Mouse (Mus musculus) embryonic facial prominence, embryonic 13.5 days (tissue): ENCODE results near the gene Abca17. TPM values are rescaled to one million over a fixed set of nuclear protein-coding genes. Genes with fewer than 3 reads are reported as not detected.

Experiments
- ATAC-seq: fragments of 200-750 bp; cut with Nextera tagmentation; 2 replicates; pipeline ENCODE4 v1.8.0; 2017; ENCODE audit warnings: low read depth; ENCODE audit not compliant: insufficient number of reproducible peaks, insufficient read depth, low FRiP score, low TSS enrichment
- H3K27ac ChIP-seq: fragments of 300-500 bp; sonication (generic); 2 replicates; pipeline ENCODE4 v1.5.1; 2015; ENCODE audit warnings: moderate library complexity, mild to moderate bottlenecking, inconsistent platforms
- H3K27me3 ChIP-seq: fragments of 300-500 bp; sonication (generic); 2 replicates; pipeline ENCODE4 v1.6.1; 2015; ENCODE audit warnings: mild to moderate bottlenecking, inconsistent platforms
- H3K36me3 ChIP-seq: fragments of 300-500 bp; sonication (generic); 2 replicates; pipeline ENCODE4 v1.6.1; 2015; ENCODE audit warnings: mild to moderate bottlenecking, inconsistent platforms
- H3K4me1 ChIP-seq: fragments of 300-500 bp; sonication (generic); 2 replicates; pipeline ENCODE4 v1.6.1; 2015; ENCODE audit warnings: inconsistent platforms
- H3K4me2 ChIP-seq: fragments of 300-500 bp; sonication (generic); 2 replicates; pipeline ENCODE4 v1.6.1; 2015; ENCODE audit warnings: moderate library complexity, mild to moderate bottlenecking, inconsistent platforms
- H3K4me3 ChIP-seq: fragments of 300-500 bp; sonication (generic); 2 replicates; pipeline ENCODE4 v1.5.1; 2015; ENCODE audit warnings: mild to moderate bottlenecking, inconsistent platforms
- H3K9ac ChIP-seq: fragments of 300-500 bp; sonication (generic); 2 replicates; pipeline ENCODE4 v1.6.1; 2015; ENCODE audit warnings: mild to moderate bottlenecking, inconsistent platforms
- H3K9me3 ChIP-seq: fragments of 300-500 bp; sonication (generic); 2 replicates; pipeline ENCODE4 v1.6.1; 2016; ENCODE audit warnings: inconsistent platforms
- WGBS: fragments of 180-500 bp; shearing (Covaris S2); methylation state at CpG from one replicate; pipeline ENCODE4 v1.1.7; 2015; ENCODE audit warnings: mixed read lengths; 5-methylcytosine and 5-hydroxymethylcytosine counted together
- polyA plus RNA-seq: library from polyadenylated mRNA; unstranded; fragments of >200 nt; fragmentation: Nextera tagmentation; extraction: Ambion mirVana; gene quantifications from 2 replicates; pipeline ENCODE4 v1.2.1, GENCODE M21; 2015

The Abca17 gene
- polyA plus RNA-seq, 1 experiment from 2014 or later, result not detected

DNA sequence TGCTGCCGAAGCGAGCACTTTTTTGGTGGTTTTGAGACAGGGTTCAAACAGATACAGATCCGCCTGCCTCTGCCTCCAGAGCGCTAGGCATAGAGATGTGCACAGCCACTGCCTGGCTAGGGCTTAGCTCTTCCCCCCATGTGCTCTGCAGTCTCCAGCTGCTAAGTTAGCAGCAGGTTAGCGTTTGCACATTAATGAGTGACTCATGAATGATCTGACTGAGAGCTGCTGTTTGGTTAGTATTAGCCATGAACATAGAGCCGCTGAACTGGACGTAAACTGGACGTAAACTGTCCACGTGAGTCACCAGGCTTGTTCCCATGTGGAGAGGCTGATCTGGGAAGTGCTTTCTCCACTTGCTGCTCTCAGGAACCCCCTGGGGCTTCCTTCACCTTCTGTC is 11.7 kb upstream of the Abca17 start:
- H3K27me3 ChIP-seq, result no peaks in the 10 kb centered on the region
- H3K4me2 ChIP-seq, result no peak overlapping the region
- H3K36me3 ChIP-seq, result no peaks in the 10 kb centered on the region
- no peaks in the 10 kb centered on the region for H3K9me3 ChIP-seq
- H3K4me3 ChIP-seq, result no peak overlapping the region
- no peak overlapping the region for H3K9ac ChIP-seq
- 79% methylated on average over 9 of the region's 9 CpGs for WGBS
- H3K4me1 ChIP-seq, result no peaks in the 10 kb centered on the region
- H3K27ac ChIP-seq, result no peak overlapping the region
- ATAC-seq, result no peak

GRCm38 (mm10) chr17:24361291-24361690 is 10.4 kb upstream of the Abca17 start:
- Histone ChIP-seq H3K4me2 (no peak overlapping the region), H3K4me1 (no peaks in the 10 kb centered on the region), H3K9me3 (no peaks in the 10 kb centered on the region), H3K36me3 (no peaks in the 10 kb centered on the region), H3K9ac (no peak overlapping the region), H3K4me3 (no peak overlapping the region), H3K27me3 (no peaks in the 10 kb centered on the region), H3K27ac (no peak overlapping the region)
- WGBS, result 86% methylated on average over 5 of the region's 5 CpGs
- ATAC-seq, result no peak

DNA sequence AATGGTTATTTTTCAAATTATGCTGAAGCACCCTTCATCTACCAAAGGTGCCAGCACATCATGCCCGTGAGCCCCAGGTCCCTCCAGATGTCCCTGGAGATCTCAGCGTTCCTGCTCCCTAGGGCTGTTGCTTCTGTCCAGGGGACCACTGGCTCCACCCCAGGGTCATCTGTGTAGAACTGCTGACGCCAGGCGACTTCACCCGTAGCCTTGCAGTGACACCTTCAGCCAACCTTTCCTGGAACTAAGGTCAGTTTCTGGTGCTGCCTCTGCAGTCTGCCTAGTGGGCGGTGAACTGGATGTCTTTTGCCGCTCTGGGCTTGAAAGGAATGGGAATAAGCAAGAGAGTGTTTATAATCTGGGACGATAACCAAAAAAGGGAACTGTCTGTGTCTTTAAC is 10.0 kb upstream of the Abca17 start:
- no peak overlapping the region for H3K4me3 ChIP-seq
- H3K9ac ChIP-seq, result no peak overlapping the region
- no peaks in the 10 kb centered on the region for H3K9me3 ChIP-seq
- no peaks in the 10 kb centered on the region for H3K4me1 ChIP-seq
- no peak overlapping the region for H3K27ac ChIP-seq
- no peak for ATAC-seq
- 79% methylated on average over 8 of the region's 8 CpGs for WGBS
- H3K4me2 ChIP-seq, result no peak overlapping the region
- no peaks in the 10 kb centered on the region for H3K27me3 ChIP-seq
- H3K36me3 ChIP-seq, result no peaks in the 10 kb centered on the region

GRCm38 (mm10) chr17:24359903-24360302 is 9.0 kb upstream of the Abca17 start:
- Histone ChIP-seq H3K27me3 (no peaks in the 10 kb centered on the region), H3K4me3 (no peak overlapping the region), H3K27ac (no peak overlapping the region), H3K9ac (no peak overlapping the region), H3K9me3 (no peaks in the 10 kb centered on the region), H3K36me3 (no peaks in the 10 kb centered on the region), H3K4me1 (no peaks in the 10 kb centered on the region), H3K4me2 (no peak overlapping the region)
- no peak for ATAC-seq
- 75% methylated on average over 2 of the region's 2 CpGs for WGBS

GRCm38 (mm10) chr17:24359006-24359405 is 8.1 kb upstream of the Abca17 start:
- Histone ChIP-seq H3K36me3 (no peaks in the 10 kb centered on the region), H3K9me3 (no peaks in the 10 kb centered on the region), H3K4me1 (no peaks in the 10 kb centered on the region), H3K4me2 (no peak overlapping the region), H3K9ac (no peak overlapping the region), H3K27me3 (peaks cover 3% of the 10 kb centered on the region; the same call in 1 of the 2 replicates), H3K4me3 (no peak overlapping the region), H3K27ac (no peak overlapping the region)
- no peak for ATAC-seq
- 88% methylated on average over 8 of the region's 8 CpGs for WGBS

DNA sequence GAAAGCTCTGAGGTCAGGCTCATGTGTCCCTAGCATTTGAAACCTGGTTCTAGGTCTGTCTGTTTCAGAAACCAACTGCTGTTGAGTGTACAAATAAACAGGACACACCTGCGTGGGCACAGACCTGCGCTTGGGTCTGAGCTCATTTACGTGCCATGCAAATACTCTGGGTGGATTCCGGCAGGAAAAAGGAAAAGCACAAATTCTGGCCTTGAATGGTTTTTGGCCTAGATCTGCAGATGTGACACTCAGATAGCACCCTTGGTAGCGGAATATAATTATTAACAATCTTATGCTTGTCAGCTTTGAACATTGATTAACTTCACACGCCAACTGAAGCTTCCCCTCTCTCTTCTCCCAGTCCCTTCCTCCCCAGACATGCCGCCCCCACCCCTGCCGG is 4.4 kb upstream of the Abca17 start:
- peaks cover 34% of the 10 kb centered on the region for H3K27me3 ChIP-seq
- no peak overlapping the region for H3K9ac ChIP-seq
- whole genome bisulfite sequencing, result 86% methylated on average over 8 of the region's 8 CpGs
- ATAC-seq, result no peak
- no peak overlapping the region for H3K4me3 ChIP-seq
- H3K9me3 ChIP-seq, result no peaks in the 10 kb centered on the region
- H3K27ac ChIP-seq, result no peak overlapping the region
- no peak overlapping the region for H3K4me2 ChIP-seq
- peaks cover 21% of the 10 kb centered on the region for H3K4me1 ChIP-seq
- H3K36me3 ChIP-seq, result no peaks in the 10 kb centered on the region

- no peak overlapping the region for H3K4me3 ChIP-seq
- H3K4me2 ChIP-seq, result no peak overlapping the region
- H3K36me3 ChIP-seq, result no peaks in the 10 kb centered on the region
- no peak overlapping the region for H3K27ac ChIP-seq
- no peak overlapping the region for H3K9ac ChIP-seq
- WGBS, result 81% methylated on average over 3 of the region's 3 CpGs
- peaks cover 40% of the 10 kb centered on the region for H3K27me3 ChIP-seq
- no peak for ATAC-seq
- H3K4me1 ChIP-seq, result peaks cover 21% of the 10 kb centered on the region
- H3K9me3 ChIP-seq, result no peaks in the 10 kb centered on the region
Measured at GRCm38 (mm10) chr17:24353960-24354359, 3.1 kb upstream of the Abca17 start.

DNA sequence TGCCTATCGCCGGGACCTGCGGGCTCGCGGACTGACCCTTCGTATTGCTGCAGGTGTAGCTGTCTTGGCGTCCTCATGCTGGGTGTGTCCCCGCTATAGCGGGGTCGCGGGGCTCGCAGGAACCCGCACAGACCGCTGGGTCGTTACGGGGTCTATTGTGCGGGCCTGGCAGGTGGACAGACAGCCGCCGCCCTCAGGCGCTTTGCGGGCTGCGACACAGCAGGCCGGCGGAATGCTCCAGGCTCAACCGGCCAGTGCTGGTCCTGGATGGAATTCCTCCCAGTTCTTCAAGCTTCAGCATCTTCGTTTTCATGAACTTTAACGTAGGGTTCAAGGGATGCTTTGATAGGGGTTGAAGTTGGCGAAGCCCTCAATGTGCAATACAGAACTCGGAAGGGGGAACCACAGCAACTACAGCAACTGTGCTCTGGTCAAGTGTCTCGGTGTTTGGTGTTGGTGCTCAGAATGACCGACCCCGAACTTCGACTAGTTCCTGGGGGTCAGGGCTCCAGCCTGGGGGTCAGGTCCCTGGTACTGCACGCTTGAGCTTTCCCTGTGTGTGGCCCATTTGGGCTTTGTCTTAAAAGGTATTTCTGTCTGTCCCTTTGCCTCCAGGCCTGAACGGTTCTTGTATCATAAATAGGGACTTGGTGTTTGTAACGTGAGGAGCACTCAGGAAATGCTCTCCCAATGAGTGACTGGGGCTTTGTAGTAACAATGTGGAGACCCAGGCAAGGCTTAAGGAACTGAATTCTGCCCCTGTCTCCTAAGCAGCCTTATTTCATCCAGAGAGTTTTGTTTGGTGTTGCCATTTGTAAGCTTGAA is 1.7 kb upstream of the Abca17 start:
- Histone ChIP-seq H3K4me2 (peak overlapping the region; percentile 99), H3K9me3 (no peaks in the 10 kb centered on the region), H3K9ac (peak overlapping the region; percentile 78), H3K36me3 (no peaks in the 10 kb centered on the region), H3K27ac (no peak overlapping the region), H3K4me3 (peak overlapping the region; percentile 74), H3K4me1 (peaks cover 21% of the 10 kb centered on the region), H3K27me3 (peaks cover 40% of the 10 kb centered on the region)
- peak; percentile 44; the same call in 1 of the 2 replicates for ATAC-seq
- WGBS, result 1% methylated on average over 36 of the region's 36 CpGs

DNA sequence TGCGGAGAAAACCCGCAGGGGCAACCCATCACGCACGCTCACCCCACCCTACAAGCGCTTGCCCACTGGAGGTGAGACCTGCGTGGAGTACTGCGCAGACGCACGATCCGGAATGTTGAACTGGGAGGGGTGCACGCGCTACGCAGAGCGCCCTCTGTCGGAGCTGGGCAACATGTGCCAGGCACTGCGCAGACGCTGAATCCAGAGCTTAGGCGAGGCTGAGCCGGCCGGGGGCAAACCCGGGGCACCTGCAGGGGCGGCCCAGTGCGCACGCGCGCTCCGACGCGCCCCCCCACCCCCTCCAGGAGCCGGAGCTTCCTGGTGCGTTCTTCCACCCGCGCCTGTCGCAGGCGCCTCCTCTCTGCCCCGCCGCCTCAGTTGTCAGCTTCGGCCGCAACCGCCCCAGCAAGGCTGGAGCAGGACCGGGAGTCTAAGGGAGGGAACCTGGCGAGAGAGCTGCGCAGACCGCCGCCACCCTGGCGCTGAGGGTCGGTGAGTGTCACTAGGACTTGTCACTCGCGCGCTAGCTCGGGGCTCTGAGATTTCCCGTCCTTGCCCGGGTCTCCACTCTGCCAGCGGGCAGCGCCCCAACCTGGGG is 991 bp upstream of the Abca17 start, which contains the start of gene Abca3:
TSS of gene Abca3 (plus strand) at position 191 of the 598 bp plus-strand sequence.
- ATAC-seq, result peak; percentile 88
- peak within 1 kb of the TSS; percentile 74 for H3K4me3 ChIP-seq
- H3K27ac ChIP-seq, result no peak within 1 kb of the TSS
- H3K27me3 ChIP-seq, result peaks cover 40% of the 10 kb centered on the region
- under 1% methylated on average over 46 of the region's 55 CpGs for WGBS
- no peaks in the 10 kb centered on the region for H3K9me3 ChIP-seq
- peaks cover 21% of the 10 kb centered on the region for H3K4me1 ChIP-seq
- H3K9ac ChIP-seq, result peak within 1 kb of the TSS; percentile 78
- H3K4me2 ChIP-seq, result peak within 1 kb of the TSS; percentile 99
- no peaks in the 10 kb centered on the region for H3K36me3 ChIP-seq

DNA sequence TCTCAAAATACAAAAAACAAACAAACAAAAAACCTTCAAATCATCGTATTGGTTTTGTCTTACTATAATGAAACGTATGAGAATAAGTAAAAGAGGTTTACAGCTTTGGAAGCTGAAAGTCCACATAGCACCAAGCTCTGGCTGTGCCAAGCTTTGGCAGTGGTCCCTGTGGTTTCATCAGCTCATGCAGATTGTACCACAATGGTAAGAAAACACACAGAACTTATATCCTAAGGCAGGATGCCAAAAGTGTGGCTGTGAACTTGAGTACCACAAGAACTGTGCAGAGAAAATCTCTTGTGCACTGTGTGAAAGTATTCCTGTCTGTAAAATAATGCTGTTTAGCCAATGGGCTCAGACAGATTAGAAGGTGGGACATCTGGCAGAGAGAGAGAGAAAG is 1.7 kb downstream of the Abca17 start:
- peaks cover 21% of the 10 kb centered on the region for H3K4me1 ChIP-seq
- H3K36me3 ChIP-seq, result no peaks in the 10 kb centered on the region
- peaks cover 39% of the 10 kb centered on the region for H3K27me3 ChIP-seq
- H3K4me3 ChIP-seq, result no peak overlapping the region
- H3K9me3 ChIP-seq, result no peaks in the 10 kb centered on the region
- no peak overlapping the region for H3K27ac ChIP-seq
- H3K9ac ChIP-seq, result no peak overlapping the region
- ATAC-seq, result no peak
- WGBS, result 67% methylated on average over 2 of the region's 2 CpGs
- H3K4me2 ChIP-seq, result no peak overlapping the region

DNA sequence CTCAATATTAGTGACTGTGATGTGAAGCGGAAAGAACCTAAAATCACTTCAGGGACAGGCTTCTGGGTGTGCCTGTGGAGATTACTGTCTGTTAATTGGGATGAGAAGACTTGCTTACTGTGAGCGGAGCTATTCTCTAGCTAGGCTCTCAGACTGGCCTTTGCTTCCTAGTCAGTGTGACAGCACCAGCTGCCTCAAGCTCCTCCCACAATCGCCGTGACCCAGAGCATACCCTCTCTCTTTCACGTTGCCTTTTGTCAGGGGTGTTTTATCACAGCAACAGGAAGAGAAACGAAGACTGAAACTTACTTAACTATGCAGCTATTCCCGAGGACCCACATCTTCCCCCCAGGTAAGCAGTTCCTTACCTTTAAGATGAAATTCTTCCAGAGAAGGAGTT is 4.0 kb downstream of the Abca17 start:
- ATAC-seq, result no peak

DNA sequence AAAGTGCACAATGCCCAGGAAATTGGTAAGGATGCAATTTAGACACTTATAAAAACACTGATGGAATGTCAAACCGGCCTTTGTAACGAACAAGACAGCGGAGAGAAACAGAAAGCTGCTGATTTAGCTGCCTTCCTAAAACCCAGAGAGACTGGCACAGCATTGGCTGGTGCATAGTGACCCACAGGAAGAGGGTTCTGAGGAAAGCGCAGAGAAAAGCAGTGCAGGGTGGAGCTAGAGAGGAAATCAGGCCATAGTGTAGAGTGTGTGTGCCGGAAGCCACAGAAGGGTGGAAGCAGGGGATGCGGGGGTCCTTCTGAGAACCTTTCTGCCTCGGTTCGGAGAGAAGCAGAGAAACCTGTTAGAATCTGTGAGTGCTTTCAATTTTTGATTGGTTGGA is 6.2 kb downstream of the Abca17 start:
- Histone ChIP-seq H3K36me3 (no peaks in the 10 kb centered on the region), H3K4me1 (no peaks in the 10 kb centered on the region), H3K27ac (no peak overlapping the region), H3K4me2 (no peak overlapping the region), H3K27me3 (0 out of 2 replicates have a peak, but pooled peaks cover under 1% of the 10 kb centered on the region), H3K9ac (no peak overlapping the region), H3K4me3 (no peak overlapping the region), H3K9me3 (no peaks in the 10 kb centered on the region)
- ATAC-seq, result no peak
- WGBS, result 85% methylated on average over 8 of the region's 8 CpGs

More for the DNA sequence above, 4.0 kb downstream of the Abca17 start:
- H3K27ac ChIP-seq, result no peak overlapping the region
- H3K4me3 ChIP-seq, result no peak overlapping the region
- H3K4me1 ChIP-seq, result peaks cover 9% of the 10 kb centered on the region
- peaks cover 22% of the 10 kb centered on the region for H3K27me3 ChIP-seq
- H3K9ac ChIP-seq, result no peak overlapping the region
- WGBS, result 50% methylated on average over 7 of the region's 7 CpGs
- no peaks in the 10 kb centered on the region for H3K36me3 ChIP-seq
- H3K4me2 ChIP-seq, result no peak overlapping the region
- H3K9me3 ChIP-seq, result no peaks in the 10 kb centered on the region
